Mouse (Mus musculus) thymus, adult 2 months (tissue): ENCODE data around the gene Myo18a. TPM values are rescaled to one million over a fixed set of nuclear protein-coding genes. Genes with fewer than 3 reads are reported as not detected.

Source experiments
- DNase-seq: peaks from one replicate; pipeline ENCODE4 v3.0.0; 2021
- H3K27ac ChIP-seq: fragments of 200-500 bp; 2 replicates; pipeline ENCODE4 v1.5.1; 2012; ENCODE audit warnings: low read length, control low read depth; ENCODE audit not compliant: control insufficient read depth, insufficient read depth
- H3K27me3 ChIP-seq: fragments of 200-500 bp; 2 replicates; pipeline ENCODE4 v1.6.1; 2012; ENCODE audit warnings: mild to moderate bottlenecking, low read length, moderate library complexity, mixed read lengths; ENCODE audit not compliant: control insufficient read depth, insufficient read depth
- H3K36me3 ChIP-seq: fragments of 200-500 bp; 2 replicates; pipeline ENCODE4 v1.6.1; 2012; ENCODE audit warnings: mild to moderate bottlenecking, low read length, moderate library complexity; ENCODE audit not compliant: control insufficient read depth, insufficient read depth
- H3K4me1 ChIP-seq: fragments of 200-500 bp; replicated peaks from 2 replicates; pipeline ENCODE4 v1.6.1; 2012; ENCODE audit warnings: low read length; ENCODE audit not compliant: control insufficient read depth, insufficient read depth
- H3K4me3 ChIP-seq: fragments of 200-500 bp; 2 replicates; pipeline ENCODE4 v1.5.1; 2012; ENCODE audit warnings: mild to moderate bottlenecking, low read length, control low read depth, moderate library complexity; ENCODE audit not compliant: control insufficient read depth, insufficient read depth
- CTCF ChIP-seq: fragments of 200-500 bp; IDR thresholded peaks from 2 replicates; pipeline ENCODE4 v1.5.1; 2012; ENCODE audit warnings: mild to moderate bottlenecking, control low read depth, low read length, moderate library complexity, borderline replicate concordance; ENCODE audit not compliant: control insufficient read depth, poor library complexity, insufficient read depth; ENCODE audit errors: extremely low read depth
- POLR2A ChIP-seq: fragments of 200-500 bp; IDR thresholded peaks from 2 replicates; pipeline ENCODE4 v1.6.1; 2012; ENCODE audit warnings: mild to moderate bottlenecking, low read length, control low read depth, moderate library complexity; ENCODE audit not compliant: control insufficient read depth, poor library complexity, insufficient read depth; ENCODE audit errors: extremely low read depth
- WGBS: fragments of 180-500 bp; shearing (Covaris S2); methylation state at CpG from one replicate; pipeline ENCODE4 v1.1.7; 2018; 5-methylcytosine and 5-hydroxymethylcytosine counted together
- polyA plus RNA-seq: library from polyadenylated mRNA; depleted of rRNA; stranded (reverse); fragments of >200 nt; gene quantifications from 2 replicates; pipeline ENCODE4 v1.2.3, GENCODE M21; 2012

The Myo18a gene
- polyA plus RNA-seq, 1 experiment: 105 TPM

GRCm38 (mm10) chr11:77829043-77829841, 66.2 kb downstream of the Myo18a start:
- H3K36me3 ChIP-seq: peaks cover 51% of the 10 kb centered on the region
- 96% methylated on average over 23 of the region's 23 CpGs for WGBS
- TF ChIP-seq CTCF (no peak), POLR2A (no peak)
- no peaks in the 10 kb centered on the region for H3K4me1 ChIP-seq
- no peak for DNase-seq
- no peak overlapping the region for H3K27ac ChIP-seq
- H3K27me3 ChIP-seq: no peaks in the 10 kb centered on the region
- H3K4me3 ChIP-seq: no peak overlapping the region

GRCm38 (mm10) chr11:77830875-77831274, 67.8 kb downstream of the Myo18a start:
- WGBS: 95% methylated on average over 7 of the region's 7 CpGs
- no peak for DNase-seq
- H3K27me3 ChIP-seq: no peaks in the 10 kb centered on the region
- H3K36me3 ChIP-seq: peaks cover 45% of the 10 kb centered on the region
- H3K27ac ChIP-seq: no peak overlapping the region
- no peak overlapping the region for H3K4me3 ChIP-seq
- no peaks in the 10 kb centered on the region for H3K4me1 ChIP-seq
- TF ChIP-seq POLR2A: no peak

DNA sequence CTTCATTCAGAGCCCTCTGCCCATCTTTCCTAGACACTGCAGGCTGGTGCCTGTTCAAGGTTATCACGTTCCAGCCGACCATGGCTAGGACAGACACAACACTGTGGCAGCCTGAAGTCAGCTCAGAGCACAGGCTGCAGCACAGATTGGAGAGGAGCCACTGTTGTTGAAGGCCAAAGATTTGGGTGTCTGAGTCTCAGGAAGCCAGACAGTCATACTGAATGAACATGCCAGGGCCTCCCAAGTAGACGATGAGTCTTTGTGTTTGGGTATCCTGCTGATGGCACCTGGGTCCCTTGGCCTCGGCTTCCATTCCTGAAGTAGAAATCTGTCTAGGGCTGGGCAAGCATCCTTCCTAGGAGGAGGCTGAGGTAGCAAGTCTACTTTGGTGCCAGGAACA, 69.5 kb downstream of the Myo18a start:
- no peak overlapping the region for H3K4me3 ChIP-seq
- H3K27me3 ChIP-seq: no peaks in the 10 kb centered on the region
- TF ChIP-seq CTCF (no peak), POLR2A (no peak)
- WGBS: 93% methylated on average over 4 of the region's 4 CpGs
- peaks cover 55% of the 10 kb centered on the region for H3K36me3 ChIP-seq
- no peaks in the 10 kb centered on the region for H3K4me1 ChIP-seq
- no peak for DNase-seq
- H3K27ac ChIP-seq: no peak overlapping the region

GRCm38 (mm10) chr11:77835109-77835508, 72.1 kb downstream of the Myo18a start:
- peak; percentile 17 for DNase-seq
- H3K4me1 ChIP-seq: no peaks in the 10 kb centered on the region
- WGBS: 93% methylated on average over 3 of the region's 3 CpGs
- TF ChIP-seq CTCF: no peak
- TF ChIP-seq POLR2A: no peak
- no peak overlapping the region for H3K27ac ChIP-seq
- H3K27me3 ChIP-seq: no peaks in the 10 kb centered on the region
- no peak overlapping the region for H3K4me3 ChIP-seq
- H3K36me3 ChIP-seq: peaks cover 34% of the 10 kb centered on the region

DNA sequence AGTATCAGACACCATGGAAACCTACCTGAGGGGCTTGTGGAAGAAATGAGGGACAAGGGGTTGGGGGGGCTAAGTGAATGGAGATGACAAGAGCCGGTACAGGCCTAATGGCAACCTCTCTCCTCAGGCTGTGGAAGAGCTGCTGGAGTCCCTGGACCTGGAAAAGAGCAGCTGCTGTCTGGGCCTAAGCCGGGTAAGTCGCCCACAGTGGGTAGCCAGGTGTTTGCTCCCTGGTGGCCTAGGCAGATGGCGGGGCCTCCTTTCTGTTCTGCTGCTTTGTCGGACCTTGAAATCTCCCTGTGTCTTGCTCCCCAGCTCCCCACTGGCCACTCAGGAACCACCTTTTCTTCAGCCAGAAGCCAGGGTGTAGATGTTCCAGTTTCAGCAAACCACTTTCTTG, 73.2 kb downstream of the Myo18a start:
- Histone ChIP-seq H3K27me3 (no peaks in the 10 kb centered on the region), H3K36me3 (peaks cover 36% of the 10 kb centered on the region), H3K4me1 (no peaks in the 10 kb centered on the region), H3K4me3 (no peak overlapping the region), H3K27ac (no peak overlapping the region)
- no peak for DNase-seq
- 96% methylated on average over 5 of the region's 5 CpGs for WGBS
- TF ChIP-seq POLR2A: no peak
- TF ChIP-seq CTCF: no peak

DNA sequence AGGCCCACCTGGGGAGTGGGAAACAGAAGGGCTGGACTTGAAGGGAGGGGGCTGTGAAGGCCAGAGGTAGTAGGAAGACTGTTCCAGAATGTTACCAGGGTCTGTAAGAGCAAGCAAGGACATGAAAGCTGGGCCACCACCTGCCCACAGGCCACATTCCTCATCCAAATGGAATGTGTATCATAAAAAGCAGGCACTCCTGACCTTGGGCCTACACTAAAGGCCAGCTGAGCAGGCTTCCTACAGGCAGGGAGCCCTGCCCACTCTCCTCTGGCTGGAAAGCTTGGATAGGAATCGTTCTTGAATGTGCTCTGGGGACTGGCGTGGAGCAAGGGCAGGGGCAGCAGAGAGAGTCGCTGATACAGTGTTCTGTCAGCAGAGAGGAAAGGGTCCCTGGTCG, 73.7 kb downstream of the Myo18a start:
- 90% methylated on average over 4 of the region's 4 CpGs for WGBS
- DNase-seq: no peak

More for the DNA sequence above, 73.7 kb downstream of the Myo18a start:
- no peaks in the 10 kb centered on the region for H3K4me1 ChIP-seq
- H3K4me3 ChIP-seq: no peak overlapping the region
- TF ChIP-seq CTCF (no peak), POLR2A (no peak)
- H3K27ac ChIP-seq: no peak overlapping the region
- H3K36me3 ChIP-seq: peaks cover 41% of the 10 kb centered on the region
- H3K27me3 ChIP-seq: no peaks in the 10 kb centered on the region
